Mouse (Mus musculus) brain, embryonic 14.5 days (tissue): ENCODE data around the gene Lrrk1.

Experiments
- CTCF ChIP-seq: fragments of 200-500 bp; IDR thresholded peaks from 2 replicates; pipeline ENCODE4 v1.5.1; 2012; ENCODE audit warnings: inconsistent platforms, mild to moderate bottlenecking, moderate library complexity, borderline replicate concordance; ENCODE audit not compliant: insufficient read depth, insufficient read length; ENCODE audit errors: extremely low read depth
- POLR2A ChIP-seq: fragments of 200-500 bp; IDR thresholded peaks from 2 replicates; pipeline ENCODE4 v1.6.1; 2012; ENCODE audit warnings: mild to moderate bottlenecking, inconsistent platforms, borderline replicate concordance; ENCODE audit not compliant: poor library complexity, insufficient read depth, insufficient read length, severe bottlenecking; ENCODE audit errors: extremely low read depth

GRCm38 (mm10) chr7:66217531-66218094 is 170.5 kb downstream of the Lrrk1 start:
- no peak for TF ChIP-seq CTCF
- TF ChIP-seq POLR2A: no peak
